Mouse (Mus musculus): ENCODE data around the gene Kalrn.

- no peak for TF ChIP-seq GATA1 (IDR thresholded peaks at IDR 0.05; ENCODE audit: low read length)
- TF ChIP-seq TAL1 (IDR thresholded peaks at IDR 0.05; ENCODE audit: low read length) = no peak
These were observed 312.1 kb downstream of the Kalrn start for GRCm38 (mm10) chr16:34260971-34261924.
